Mouse (Mus musculus): ENCODE measurements around the gene D10Jhu81e.
A peak's percentile ranks its signal among the peaks of the same experiment; 100 is the strongest.
"Not testable (repeated sequence)": the region's sequence is repeated elsewhere in the genome, so short reads cannot be mapped to it uniquely, and the experiment has no call there.

The D10Jhu81e gene

DNA sequence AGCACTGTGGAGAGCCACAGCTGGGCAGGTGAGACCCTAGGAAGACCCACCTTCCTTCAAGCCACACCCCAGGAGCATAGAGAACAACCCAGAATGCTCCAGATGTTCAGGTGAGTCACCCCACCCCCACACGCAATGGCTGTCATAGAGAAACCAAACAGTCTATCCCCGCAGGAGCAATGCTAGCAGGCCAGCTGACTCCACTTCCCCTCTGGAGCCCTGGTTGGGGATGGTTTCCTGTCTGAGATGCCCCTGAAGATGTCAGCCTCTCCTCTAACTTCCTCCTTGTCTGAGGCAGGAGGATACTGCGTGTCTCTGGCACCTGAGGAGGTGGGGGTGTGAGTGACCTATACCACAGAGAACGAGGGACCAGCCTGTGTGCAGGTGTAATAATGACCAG, 35.2 kb downstream of the D10Jhu81e start:
- DNase-seq (ENCODE audit: low read depth, low spot score) = no peak

DNA sequence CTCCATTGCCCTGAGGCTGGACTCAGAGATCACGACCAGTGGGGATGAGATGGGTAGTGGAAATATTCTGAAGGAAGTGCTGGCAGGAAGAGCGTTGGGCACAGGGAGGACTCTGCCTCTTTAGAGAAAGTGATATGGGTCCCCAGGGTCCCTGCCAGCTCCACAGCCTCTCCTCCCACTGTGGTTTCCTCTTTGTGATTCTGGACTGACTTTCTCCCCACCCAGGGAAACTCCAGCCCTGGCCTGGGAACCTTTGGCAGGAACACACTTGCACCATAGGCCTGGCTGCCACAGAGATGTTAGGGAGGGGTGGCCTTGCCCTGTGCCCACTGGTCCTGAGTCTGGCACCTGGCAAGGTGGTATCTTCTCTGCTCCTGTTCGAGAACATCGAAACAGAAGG, 39.6 kb downstream of the D10Jhu81e start:
- DNase-seq (ENCODE audit: low read depth, low spot score) = no peak

DNA sequence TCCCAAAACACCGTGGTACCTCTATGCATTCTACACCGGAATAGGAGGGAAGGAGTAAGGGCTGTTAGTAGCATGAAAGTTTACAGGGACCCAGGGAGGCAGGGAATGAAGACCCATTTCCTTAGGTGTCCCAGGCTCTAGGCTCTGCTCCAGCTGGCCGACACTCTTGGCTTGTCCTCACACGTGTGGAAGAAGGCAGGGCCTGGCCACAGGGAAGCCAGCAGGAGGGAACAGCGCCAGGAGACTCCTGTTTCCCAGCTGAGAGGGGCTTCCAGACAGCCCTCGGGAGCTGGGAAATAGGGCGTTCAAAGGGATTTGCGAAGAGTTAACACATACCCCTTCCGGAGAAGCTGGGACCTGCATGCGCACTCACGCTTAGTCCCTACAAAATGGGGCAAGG, 40.2 kb downstream of the D10Jhu81e start:
- no peak for DNase-seq (ENCODE audit: low read depth, low spot score)

DNA sequence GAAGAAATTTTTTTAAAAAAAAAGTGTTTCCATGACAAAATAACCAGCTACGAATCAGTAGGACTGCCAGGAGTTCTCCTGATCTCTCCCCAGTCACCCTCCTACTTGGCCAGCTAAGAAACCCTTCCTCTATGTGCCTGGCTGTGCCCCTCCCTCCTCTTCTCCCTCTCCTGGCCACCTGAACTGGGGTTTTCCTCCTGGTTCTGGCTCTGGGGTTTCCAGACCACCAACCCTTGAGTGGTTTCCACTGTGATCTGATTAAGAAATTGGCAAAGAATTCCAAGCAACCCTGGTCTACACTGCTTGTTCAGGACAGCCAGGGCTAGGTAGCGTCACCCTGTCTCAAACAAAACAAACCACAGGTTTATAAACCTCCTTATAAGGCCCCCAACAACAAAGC, 40.9 kb downstream of the D10Jhu81e start:
- no peak for DNase-seq (ENCODE audit: low read depth, low spot score)

DNA sequence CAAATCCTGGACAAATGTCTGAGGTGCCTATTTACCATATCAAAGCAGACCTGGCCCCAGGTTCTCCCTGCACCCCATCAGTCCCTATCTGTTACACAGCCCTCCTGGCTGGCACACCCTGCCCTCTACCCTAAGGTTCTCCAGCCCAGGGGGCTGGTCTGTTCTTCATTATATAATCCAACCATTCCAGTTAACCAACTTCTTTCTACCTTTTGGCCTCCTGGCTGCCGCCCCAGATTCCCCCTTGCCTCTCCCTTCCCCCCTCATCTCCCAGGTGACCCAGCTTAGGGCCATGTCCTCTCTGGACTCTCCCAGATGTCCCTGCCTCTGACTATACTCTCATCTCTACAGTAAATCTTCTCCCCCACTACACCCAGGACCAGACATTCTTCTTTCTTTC, 41.7 kb downstream of the D10Jhu81e start:
- no peak for DNase-seq (ENCODE audit: low read depth, low spot score)

DNA sequence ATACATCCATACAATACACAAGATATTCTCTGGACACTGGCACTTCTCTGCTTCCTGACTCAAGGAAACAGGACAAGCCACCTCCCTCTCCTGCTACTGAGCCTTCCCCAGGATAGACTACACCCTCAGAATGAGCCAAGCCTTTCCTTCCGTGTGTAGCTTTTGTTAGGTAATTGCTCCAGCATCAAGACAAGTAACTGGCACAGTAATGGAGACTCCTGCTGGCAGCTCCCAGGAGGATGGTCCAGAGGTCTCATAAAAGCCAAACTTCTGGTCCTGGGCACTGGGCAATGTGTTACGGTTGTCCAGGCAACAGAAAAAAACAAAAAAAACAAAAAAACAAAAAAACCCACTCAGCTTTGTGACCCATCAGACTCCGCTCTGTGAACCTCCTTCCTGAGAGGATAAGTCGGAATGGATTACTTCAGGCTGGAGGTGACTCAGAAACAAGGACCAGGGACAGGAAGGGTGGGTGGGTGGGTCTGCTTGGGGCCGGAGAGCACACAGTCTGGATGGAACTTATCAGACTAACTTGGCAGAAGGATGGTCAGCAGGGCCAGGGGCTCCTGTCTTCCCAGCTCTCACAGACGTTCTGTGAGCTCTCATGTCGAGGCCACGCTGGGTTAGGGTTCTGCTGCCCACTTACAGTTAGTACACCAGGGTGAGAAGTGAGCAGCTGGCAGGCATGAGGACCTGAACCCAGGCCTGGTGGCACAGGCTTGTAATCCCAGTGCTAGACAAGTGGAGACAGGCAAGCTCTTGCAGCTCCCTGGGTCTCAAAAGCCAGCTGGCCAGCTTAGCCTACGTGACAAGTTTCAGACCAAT, 42.3 kb downstream of the D10Jhu81e start:
- DNase-seq (ENCODE audit: low read depth, low spot score) = no peak

DNA sequence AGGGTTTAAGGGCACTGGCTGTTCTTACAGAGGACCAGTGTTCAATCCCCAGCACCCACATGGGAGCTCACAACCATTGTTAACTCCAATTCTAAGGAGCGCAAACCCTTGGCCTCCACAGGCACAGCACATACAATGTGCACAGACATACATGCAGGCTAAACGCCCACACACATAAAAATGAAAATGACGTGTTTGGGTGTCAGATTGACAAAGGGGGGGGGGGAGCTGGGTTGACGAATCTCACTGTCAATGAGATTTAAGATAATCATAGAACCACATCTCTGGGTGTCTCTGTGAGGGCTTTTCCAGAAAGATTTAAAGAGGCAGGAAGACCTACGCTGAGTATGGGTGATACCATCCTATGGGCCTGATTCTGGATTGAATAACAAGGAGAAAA, 43.3 kb downstream of the D10Jhu81e start:
- DNase-seq (ENCODE audit: low read depth, low spot score) = no peak

DNA sequence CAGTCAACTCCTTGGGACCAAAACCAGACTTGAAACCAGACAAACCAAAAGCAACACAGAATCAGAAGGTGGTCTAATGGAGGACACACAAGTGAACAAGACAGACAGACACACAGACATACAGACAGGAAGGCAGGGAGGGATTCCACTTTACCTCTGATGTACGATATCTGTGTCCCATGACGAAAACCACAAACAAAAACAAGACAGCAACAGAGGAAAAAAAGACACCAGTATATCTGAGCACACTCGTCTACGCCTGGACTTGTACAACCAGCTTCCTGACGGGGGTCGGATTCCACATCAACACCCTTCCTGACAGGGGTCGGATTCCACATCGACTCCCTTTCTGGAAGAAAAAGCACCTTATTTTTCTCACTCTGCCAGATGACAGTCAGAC, 44.5 kb downstream of the D10Jhu81e start:
- not testable (repeated sequence) for DNase-seq (ENCODE audit: low read depth, low spot score)

DNA sequence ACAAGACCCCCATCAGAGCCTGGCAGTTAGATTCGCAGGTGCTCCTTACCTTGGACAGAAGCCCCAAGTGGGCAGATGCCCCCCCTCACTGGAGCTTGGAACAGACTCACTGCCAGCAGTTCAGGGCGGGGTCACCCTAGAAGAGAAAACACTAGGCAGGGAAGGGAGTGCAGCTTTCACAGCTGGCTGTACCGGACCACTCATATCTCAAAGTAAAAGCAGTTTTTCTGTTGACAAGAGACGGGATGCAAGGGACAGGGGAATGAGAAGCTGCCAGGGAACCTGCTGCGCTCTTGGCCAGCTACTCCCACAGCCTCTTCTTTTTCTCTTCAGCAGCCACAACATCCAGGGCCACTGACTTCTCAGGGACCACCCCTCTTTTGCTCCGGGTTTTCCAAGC, 45.4 kb downstream of the D10Jhu81e start:
- not testable (repeated sequence) for DNase-seq (ENCODE audit: low read depth, low spot score)

DNA sequence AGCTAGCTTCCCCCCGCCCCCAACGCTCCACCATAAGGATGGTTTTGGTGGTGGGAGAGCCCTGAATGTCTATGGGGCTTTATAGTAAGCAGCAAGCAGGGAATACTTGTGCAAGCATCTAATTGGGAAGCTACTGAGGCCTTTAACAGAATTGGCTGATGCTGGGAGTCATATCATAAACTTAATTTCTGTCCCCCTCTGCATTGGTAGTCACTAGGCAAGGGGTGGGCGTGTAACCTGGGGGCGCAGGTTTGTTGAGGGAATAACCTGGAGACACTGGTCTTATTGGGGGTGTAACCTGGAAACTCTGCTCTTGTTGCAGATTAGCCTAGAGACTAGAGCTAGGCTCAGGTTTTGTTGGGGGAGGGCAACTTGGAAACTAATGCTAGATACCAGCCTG, 50.2 kb downstream of the D10Jhu81e start:
- no peak for DNase-seq (ENCODE audit: low read depth, low spot score)

DNA sequence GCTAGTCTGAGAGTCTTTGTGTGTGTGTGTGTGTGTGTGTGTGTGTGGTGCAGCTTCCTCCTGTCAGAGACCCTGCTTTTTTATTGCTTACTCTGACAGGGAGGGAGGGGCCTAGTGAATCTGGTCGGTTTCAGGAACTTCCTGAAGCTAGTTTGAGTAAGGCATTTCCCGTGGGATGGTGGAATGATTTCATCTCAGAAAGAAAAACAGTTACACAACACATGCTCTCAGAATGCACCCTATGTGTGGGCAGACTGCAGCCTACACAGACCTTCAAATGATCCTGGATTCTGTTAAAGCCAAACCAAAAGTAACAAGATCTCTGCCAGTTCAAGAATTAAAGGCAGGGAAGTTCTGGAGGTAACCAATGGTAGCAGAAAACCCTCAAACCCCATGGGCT, 54.4 kb downstream of the D10Jhu81e start:
- DNase-seq (ENCODE audit: low read depth, low spot score) = no peak

DNA sequence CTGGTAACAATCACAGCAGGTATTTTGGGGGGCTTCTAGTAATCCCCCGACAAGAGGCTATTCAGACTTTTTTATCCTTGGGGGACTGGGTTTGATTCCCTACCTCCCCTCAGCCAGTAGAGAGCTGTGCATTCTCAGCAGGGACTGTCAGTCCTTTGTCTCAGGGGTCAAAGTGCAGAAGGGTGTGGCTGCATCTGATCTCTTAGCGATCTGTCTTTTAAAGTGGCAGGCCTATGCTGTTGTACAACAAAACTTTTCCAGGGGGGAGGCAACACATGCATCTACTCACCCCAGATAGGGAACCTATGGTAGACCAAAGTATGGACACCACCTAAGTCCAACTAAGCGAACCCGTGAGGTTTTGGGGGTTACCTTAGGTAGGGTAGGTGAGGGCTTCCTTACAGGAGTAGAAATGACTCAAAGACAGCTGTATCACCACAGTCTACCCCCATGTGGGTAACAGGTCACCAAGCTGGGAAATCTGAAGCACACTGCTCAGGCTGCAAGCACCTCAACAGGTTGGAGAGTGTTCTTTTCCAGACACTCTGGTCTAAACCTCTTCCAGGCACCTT, 55.0 kb downstream of the D10Jhu81e start:
- DNase-seq (ENCODE audit: low read depth, low spot score) = peak; percentile 37
